Mouse (Mus musculus): ENCODE data around the gene Nap1l3. TPM values are rescaled to one million over a fixed set of nuclear protein-coding genes. Genes with fewer than 3 reads are reported as not detected.
A peak's percentile ranks its signal among the peaks of the same experiment; 100 is the strongest.

The Nap1l3 gene
- total RNA-seq (2021), result 1 to 10 TPM; 1.2 to 1.5 TPM
- long read RNA-seq, experiment 1, partial matches to known transcripts, result 0 of 1 reads
- long read RNA-seq, experiment 1, other reads (novel, unspliced or antisense), result 0 of 1 reads
- long read RNA-seq, experiment 2, partial matches to known transcripts, result 0 of 3 reads
- long read RNA-seq, experiment 2, other reads (novel, unspliced or antisense), result 0 of 3 reads

- intact Hi-C loops (cut with DNase I), result no loop called here
- DNase-seq, result peak; percentile 44 to 47
These were observed at the start of gene Nap1l3 for GRCm38 (mm10) chrX:122396781-122397581. Gene Nap1l3, minus strand, starts transcription at chrX:122397401.

GRCm38 (mm10) chrX:122397652-122398051, 451 bp upstream of the Nap1l3 start:
- intact Hi-C loops (cut with DNase I), result no loop called here
- no peak for DNase-seq

All from heart, postnatal 14 days (tissue).